Mouse (Mus musculus) E14TG2a.4 (cell line): ENCODE measurements at regions not wholly inside any gene's neighbourhood (a gene's known extent, or its start where the extent isn't known, plus 50 kb on each side); places are given as distances from the start of the nearest gene placed in this dataset.

ENCODE experiments used
- H3K27me3 ChIP-seq: 2 replicates; pipeline ENCODE4 v1.6.1; 2014; ENCODE audit warnings: low read length, control low read depth; ENCODE audit not compliant: insufficient read depth
- H3K36me3 ChIP-seq: 2 replicates; pipeline ENCODE4 v1.6.1; 2014; ENCODE audit warnings: low read length, control low read depth; ENCODE audit not compliant: insufficient read depth
- H3K4me1 ChIP-seq: replicated peaks from 2 replicates; pipeline ENCODE4 v1.6.1; 2014; ENCODE audit warnings: low read depth, low read length, control low read depth
- H3K4me3 ChIP-seq: replicated peaks from 2 replicates; pipeline ENCODE4 v1.5.1; 2014; ENCODE audit warnings: mild to moderate bottlenecking, low read length
- H3K9me3 ChIP-seq: 2 replicates; pipeline ENCODE4 v1.6.1; 2014; ENCODE audit warnings: low read length, control low read depth
- CTCF ChIP-seq: conservative IDR thresholded peaks from 2 replicates; pipeline ENCODE4 v1.5.1; 2014; ENCODE audit warnings: low read length
- NANOG ChIP-seq: IDR thresholded peaks from 2 replicates; pipeline ENCODE4 v1.6.1; 2014; ENCODE audit warnings: borderline replicate concordance, low read length, mixed read lengths
- POU5F1 ChIP-seq: IDR thresholded peaks from 2 replicates; pipeline ENCODE4 v1.6.1; 2014; ENCODE audit warnings: low read length, borderline replicate concordance

DNA sequence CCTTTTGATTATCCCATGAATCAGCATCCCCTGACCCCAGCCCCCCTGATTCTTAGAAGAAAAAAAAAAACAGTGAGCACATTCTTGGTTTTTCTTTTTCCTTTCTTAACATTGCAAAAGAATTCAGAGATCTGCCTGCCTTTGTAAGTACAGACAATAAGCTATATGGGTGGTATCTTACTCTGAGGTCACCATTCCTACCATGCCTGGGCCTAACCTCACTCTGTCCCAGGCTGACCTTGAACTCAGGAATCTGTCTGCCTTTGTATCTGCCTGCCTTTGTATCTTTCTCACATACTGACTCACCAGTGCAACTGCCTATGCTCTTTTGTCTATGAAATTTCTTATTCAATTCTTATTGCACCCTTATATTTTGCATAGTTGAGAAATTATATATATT is 216.9 kb downstream of the Tex13c3 start:
- Histone ChIP-seq H3K4me1 (no peaks in the 10 kb centered on the region), H3K36me3 (no peaks in the 10 kb centered on the region), H3K27me3 (no peaks in the 10 kb centered on the region), H3K9me3 (no peaks in the 10 kb centered on the region), H3K4me3 (no peak overlapping the region)
- TF ChIP-seq NANOG, result no peak
- TF ChIP-seq POU5F1, result no peak
- TF ChIP-seq CTCF, result no peak

DNA sequence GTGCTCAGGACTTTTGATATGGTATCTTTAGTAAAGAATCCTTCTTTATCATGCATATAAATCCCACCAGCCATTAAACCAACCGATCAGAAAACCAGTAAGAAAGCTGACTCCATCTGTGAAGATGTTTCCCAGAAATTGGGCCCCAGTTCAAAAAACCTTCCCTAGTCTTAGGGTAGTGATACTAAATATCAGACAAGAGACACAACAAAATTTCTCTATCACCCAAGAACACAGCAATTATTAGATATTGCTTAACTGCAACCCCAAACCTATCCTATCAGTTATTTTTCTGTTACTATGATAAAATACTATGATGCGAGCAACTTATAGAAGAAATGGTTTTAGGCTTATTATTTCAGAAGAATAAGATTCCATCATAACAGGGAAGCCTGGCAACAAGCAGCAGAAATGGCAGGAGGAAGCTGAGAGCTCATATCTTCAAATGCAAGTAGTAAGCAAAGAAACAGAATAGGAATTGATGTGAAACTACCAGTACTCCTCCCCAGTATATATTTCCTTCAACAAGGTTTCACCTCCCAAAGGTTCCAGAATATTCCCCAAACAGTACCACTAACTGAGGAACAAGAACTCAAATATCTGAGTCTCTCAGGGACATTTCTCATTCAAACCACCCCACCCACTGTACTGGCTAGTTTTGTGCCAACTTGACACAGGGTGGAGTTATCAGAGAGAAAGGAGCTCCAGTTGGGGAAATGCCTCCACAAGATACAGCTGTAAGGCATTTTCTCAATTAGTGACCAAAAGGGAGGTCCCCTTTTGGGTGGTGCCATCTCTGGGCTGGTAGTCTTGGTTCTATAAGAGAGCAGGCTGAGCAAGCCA is 234.1 kb downstream of the Tex13c3 start:
- Histone ChIP-seq H3K9me3 (no peaks in the 10 kb centered on the region), H3K36me3 (no peaks in the 10 kb centered on the region), H3K4me3 (no peak overlapping the region), H3K27me3 (no peaks in the 10 kb centered on the region), H3K4me1 (no peaks in the 10 kb centered on the region)
- TF ChIP-seq NANOG (no peak), POU5F1 (no peak), CTCF (no peak)

DNA sequence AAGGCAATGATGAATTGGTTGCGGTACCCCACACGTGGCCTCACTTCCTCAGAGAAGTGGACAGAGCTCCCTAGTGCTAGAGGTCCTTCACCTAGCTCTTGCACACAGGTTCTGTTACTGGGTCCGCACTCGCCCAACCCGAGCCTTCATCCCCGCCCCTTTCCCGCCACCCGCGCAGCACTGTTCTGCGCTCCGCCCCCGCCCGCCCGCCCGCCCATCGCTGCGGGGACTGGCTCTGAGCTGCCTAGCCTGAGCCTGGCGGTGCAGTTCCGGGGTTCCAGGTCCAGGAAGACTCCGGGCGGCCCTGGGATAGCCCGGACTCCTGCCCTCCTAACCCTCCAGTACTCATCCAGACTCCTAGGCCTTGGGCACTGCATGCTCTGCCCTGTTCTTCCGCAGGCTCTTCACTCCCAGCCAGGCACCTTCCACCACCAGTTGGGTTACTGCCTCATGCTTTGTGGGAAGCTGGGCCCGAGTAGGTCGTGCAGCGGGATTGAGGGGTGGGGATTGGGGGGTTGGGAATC is 243.3 kb downstream of the Tex13c3 start:
- Histone ChIP-seq H3K4me1 (no peaks in the 10 kb centered on the region), H3K27me3 (no peaks in the 10 kb centered on the region; the same call in 1 of the 2 replicates), H3K9me3 (no peaks in the 10 kb centered on the region), H3K4me3 (peak overlapping the region; percentile 84), H3K36me3 (peaks cover 8% of the 10 kb centered on the region; the same call in 1 of the 2 replicates)
- TF ChIP-seq POU5F1, result no peak
- TF ChIP-seq NANOG, result no peak
- no peak for TF ChIP-seq CTCF

DNA sequence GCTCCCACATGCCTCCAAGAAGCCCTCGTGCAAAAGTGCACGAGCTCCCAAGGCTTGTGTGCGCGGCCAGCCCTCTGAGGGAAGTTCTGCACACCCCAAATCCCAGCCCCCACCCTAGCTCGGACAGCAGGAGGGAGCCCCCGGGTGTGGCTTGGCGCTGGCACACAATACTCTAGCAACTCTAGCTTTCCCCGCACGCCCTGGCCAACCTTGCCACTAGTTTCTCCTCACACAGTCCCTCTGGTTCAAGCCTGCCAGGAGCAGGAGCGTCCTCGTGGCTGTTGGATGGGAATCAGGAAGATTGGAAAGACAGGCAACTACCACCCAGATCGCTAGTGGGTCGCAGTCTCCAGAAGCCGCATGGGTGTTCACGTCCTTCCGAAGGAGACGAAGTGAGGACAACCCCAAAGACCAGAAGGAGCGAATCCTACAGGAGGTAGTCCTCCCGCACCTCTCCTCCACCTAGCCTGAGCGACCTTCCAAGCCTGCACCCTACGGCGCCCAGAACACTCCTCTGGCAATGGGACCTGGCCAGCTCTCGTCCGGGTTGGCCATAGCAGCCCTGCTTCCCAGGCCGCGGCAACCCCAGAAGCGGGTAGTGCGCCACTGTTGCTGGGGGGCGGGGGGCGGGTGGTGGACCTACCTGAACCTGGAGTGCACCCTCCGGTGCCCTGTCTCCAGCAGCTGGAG is 243.9 kb downstream of the Tex13c3 start:
- no peaks in the 10 kb centered on the region for H3K9me3 ChIP-seq
- peak overlapping the region; percentile 84 for H3K4me3 ChIP-seq
- no peaks in the 10 kb centered on the region; the same call in 1 of the 2 replicates for H3K27me3 ChIP-seq
- H3K4me1 ChIP-seq, result no peaks in the 10 kb centered on the region
- H3K36me3 ChIP-seq, result peaks cover 8% of the 10 kb centered on the region; the same call in 1 of the 2 replicates
- TF ChIP-seq NANOG (no peak), POU5F1 (no peak), CTCF (no peak)

DNA sequence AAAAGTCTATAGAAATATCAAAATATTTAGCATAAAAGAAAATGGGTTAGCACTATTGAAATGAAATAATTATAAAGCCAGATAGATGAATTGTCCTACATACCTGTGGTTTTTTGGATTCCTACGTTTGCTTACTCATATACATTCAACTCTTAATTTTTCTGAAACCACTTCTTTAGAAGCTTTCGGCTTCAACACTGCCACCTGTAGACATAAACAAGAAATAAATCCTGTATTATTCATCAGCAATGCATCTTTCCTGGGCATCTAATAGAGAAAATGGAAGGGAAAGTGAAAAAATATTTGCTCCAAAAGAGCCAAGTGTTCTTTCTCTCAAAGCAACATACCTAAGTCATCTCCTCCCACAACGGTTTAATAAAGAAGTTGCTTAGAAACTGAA is 245.7 kb downstream of the Tex13c3 start:
- Histone ChIP-seq H3K4me3 (no peak overlapping the region), H3K36me3 (peaks cover 8% of the 10 kb centered on the region; the same call in 1 of the 2 replicates), H3K27me3 (no peaks in the 10 kb centered on the region; the same call in 1 of the 2 replicates), H3K4me1 (no peaks in the 10 kb centered on the region), H3K9me3 (no peaks in the 10 kb centered on the region)
- no peak for TF ChIP-seq CTCF
- no peak for TF ChIP-seq POU5F1
- TF ChIP-seq NANOG, result no peak

DNA sequence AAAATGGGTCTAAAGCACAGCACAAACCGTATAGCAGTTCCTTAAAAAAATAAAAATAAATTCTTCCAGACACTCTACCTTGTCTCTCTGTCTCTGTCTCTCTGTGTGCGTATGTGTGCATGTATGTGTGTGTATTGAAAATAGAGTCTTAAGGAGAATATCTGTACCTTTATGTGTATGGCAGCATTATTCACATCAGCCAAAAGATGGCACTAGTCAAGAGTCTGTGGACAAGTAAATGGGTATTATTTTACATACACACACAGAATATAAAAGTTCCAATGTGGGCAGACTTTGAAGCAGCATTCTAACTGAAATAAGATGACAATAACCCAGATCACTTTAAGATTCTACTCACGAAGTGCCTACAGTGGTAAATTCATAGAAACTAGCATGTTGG is 249.3 kb downstream of the Tex13c3 start:
- no peaks in the 10 kb centered on the region; the same call in 1 of the 2 replicates for H3K27me3 ChIP-seq

DNA sequence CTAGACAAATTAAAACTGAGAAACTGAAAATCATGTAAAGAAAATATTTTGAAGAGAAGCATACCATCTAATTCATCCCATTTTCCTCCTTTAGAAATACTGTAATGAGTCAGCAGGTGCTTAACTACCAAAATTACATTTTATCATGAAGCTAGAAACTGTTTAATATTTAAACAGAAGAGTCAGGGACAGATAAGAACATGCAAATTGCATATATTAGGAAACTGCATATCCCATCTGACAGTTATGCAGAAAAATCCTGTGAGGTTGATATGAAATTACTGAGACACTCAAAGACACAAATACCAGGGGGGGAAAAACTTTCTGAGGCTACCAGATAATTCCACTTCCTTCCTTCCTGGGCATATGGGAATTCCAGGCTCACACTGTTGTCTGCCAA is 257.8 kb downstream of the Tex13c3 start:
- H3K36me3 ChIP-seq, result no peaks in the 10 kb centered on the region
- no peaks in the 10 kb centered on the region for H3K4me1 ChIP-seq
- TF ChIP-seq POU5F1, result no peak
- TF ChIP-seq NANOG, result no peak
- no peak for TF ChIP-seq CTCF
- no peak overlapping the region for H3K4me3 ChIP-seq
- no peaks in the 10 kb centered on the region for H3K27me3 ChIP-seq
- H3K9me3 ChIP-seq, result no peaks in the 10 kb centered on the region

More for the DNA sequence above, 249.3 kb downstream of the Tex13c3 start:
- peaks cover 8% of the 10 kb centered on the region; the same call in 1 of the 2 replicates for H3K36me3 ChIP-seq
- H3K4me1 ChIP-seq, result no peaks in the 10 kb centered on the region
- TF ChIP-seq NANOG (no peak), CTCF (no peak), POU5F1 (no peak)
- H3K9me3 ChIP-seq, result no peaks in the 10 kb centered on the region
- H3K4me3 ChIP-seq, result no peak overlapping the region

DNA sequence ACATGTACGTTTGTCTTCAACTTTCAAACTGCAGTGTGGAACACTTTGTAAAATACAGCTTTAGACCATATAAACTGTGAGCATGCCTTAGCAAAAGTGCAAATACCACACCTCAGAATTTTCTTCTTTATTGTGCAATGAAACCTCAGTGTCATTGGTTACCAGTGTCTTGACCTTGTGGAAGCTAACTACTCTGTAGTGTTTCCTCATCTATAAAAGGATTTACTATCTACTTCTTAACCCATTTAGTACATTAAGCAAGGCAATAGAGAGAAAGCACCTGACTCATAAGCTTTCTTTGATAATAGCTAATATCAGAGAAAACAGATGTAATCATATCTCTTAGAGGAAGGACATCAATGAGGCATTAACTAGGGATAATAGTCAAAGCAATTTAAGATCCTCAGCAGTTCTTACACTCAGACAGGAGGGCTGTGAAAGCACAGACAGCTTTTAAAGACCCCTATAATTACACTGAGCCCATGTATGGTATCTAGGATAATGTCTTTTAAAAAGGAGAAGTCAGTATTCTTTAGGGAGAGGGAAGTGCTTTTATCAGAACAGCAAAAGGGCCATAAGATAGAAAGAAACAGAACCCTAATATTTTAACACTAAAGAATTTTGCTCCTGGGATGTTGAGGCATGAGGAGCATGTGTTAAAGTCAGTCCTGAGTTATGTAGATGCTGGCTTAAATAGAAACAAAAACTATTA is 260.2 kb downstream of the Tex13c3 start:
- TF ChIP-seq POU5F1 (no peak), CTCF (no peak), NANOG (no peak)
- Histone ChIP-seq H3K4me3 (no peak overlapping the region), H3K9me3 (no peaks in the 10 kb centered on the region), H3K36me3 (no peaks in the 10 kb centered on the region), H3K4me1 (no peaks in the 10 kb centered on the region), H3K27me3 (no peaks in the 10 kb centered on the region)
